Mouse (Mus musculus) kidney, adult 2 months (tissue): ENCODE data around the gene Kctd21.

Experiments
- CTCF ChIP-seq: fragments of 200-500 bp; conservative IDR thresholded peaks from 2 replicates; pipeline ENCODE4 v1.5.1; 2011; ENCODE audit warnings: low read depth, mild to moderate bottlenecking, control low read depth, low read length, moderate library complexity, mixed read lengths; ENCODE audit not compliant: insufficient read depth, insufficient read length
- POLR2A ChIP-seq: fragments of 200-500 bp; IDR thresholded peaks from one replicate; pipeline ENCODE4 v1.6.1; 2011; ENCODE audit warnings: low read depth, low read length, control low read depth

DNA sequence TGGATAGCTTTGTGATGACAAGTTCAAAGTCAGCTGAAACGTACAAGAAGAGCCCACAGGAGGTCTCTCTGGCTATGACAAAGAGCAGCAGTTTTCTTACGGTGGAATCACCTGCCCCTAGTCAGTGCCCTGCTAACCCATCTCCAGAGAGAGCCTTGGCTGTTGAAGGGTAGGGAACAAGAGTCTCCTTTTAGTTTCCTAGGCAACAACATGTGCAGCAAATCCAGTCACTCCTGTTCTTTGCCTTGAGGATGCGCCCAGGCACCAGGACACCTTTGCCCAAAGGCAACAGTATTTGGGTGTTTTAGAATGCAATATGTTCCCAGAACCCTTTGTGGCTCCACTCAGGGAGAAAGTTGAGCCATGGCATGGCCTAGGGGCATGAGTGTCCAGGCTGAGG is 16.2 kb downstream of the Kctd21 start:
- TF ChIP-seq CTCF, result no peak
- no peak for TF ChIP-seq POLR2A
